Mouse (Mus musculus) forebrain, embryonic 11.5 days (tissue): ENCODE results near the gene Gm10309. TPM values are rescaled to one million over a fixed set of nuclear protein-coding genes. Genes with fewer than 3 reads are reported as not detected.

Experiments used
- ATAC-seq: fragments of 200-750 bp; cut with Nextera tagmentation; replicated peaks from 2 replicates; pipeline ENCODE4 v1.8.0; 2017; ENCODE audit warnings: moderate TSS enrichment; ENCODE audit not compliant: low FRiP score
- DNase-seq: peaks from one replicate; pipeline ENCODE4 v3.0.0-alpha.2; 2017; ENCODE audit warnings: low spot score
- H3K27ac ChIP-seq: fragments of 300-500 bp; sonication (generic); 2 replicates; pipeline ENCODE4 v1.5.1; 2014; ENCODE audit warnings: low read depth, low read length
- H3K27me3 ChIP-seq: fragments of 300-500 bp; sonication (generic); 2 replicates; pipeline ENCODE4 v1.6.1; 2014; ENCODE audit warnings: mild to moderate bottlenecking, low read length, mixed read lengths; ENCODE audit not compliant: control insufficient read depth, insufficient read depth
- H3K36me3 ChIP-seq: fragments of 300-500 bp; sonication (generic); 2 replicates; pipeline ENCODE4 v1.6.1; 2014; ENCODE audit warnings: mild to moderate bottlenecking, low read length, moderate library complexity, mixed read lengths; ENCODE audit not compliant: control insufficient read depth, insufficient read depth
- H3K4me1 ChIP-seq: fragments of 300-500 bp; sonication (generic); replicated peaks from 2 replicates; pipeline ENCODE4 v1.6.1; 2014; ENCODE audit warnings: low read length, mixed read lengths; ENCODE audit not compliant: control insufficient read depth, insufficient read depth
- H3K4me2 ChIP-seq: fragments of 300-500 bp; sonication (generic); 2 replicates; pipeline ENCODE4 v1.6.1; 2014; ENCODE audit warnings: low read depth, mild to moderate bottlenecking, low read length, moderate library complexity, mixed read lengths; ENCODE audit not compliant: severe bottlenecking
- H3K4me3 ChIP-seq: fragments of 300-500 bp; sonication (generic); 2 replicates; pipeline ENCODE4 v1.5.1; 2014; ENCODE audit warnings: low read depth, low read length
- H3K9ac ChIP-seq: fragments of 300-500 bp; sonication (generic); 2 replicates; pipeline ENCODE4 v1.6.1; 2014; ENCODE audit warnings: low read length
- H3K9me3 ChIP-seq: fragments of 300-500 bp; sonication (generic); 2 replicates; pipeline ENCODE4 v1.6.1; 2016; ENCODE audit warnings: low read length, mixed read lengths; ENCODE audit not compliant: control insufficient read depth
- whole genome bisulfite sequencing: fragments of 180-500 bp; shearing (Covaris S2); extraction: QIAGEN DNeasy Blood & Tissue Kit; methylation state at CpG from one replicate; pipeline ENCODE4 v1.1.7; 2014; 5-methylcytosine and 5-hydroxymethylcytosine counted together
- polyA plus RNA-seq: library from polyadenylated mRNA; unstranded; fragments of >200 nt; fragmentation: Nextera tagmentation; extraction: Ambion mirVana; gene quantifications from 2 replicates; pipeline ENCODE4 v1.2.1, GENCODE M21; 2014

Gene Gm10309
- polyA plus RNA-seq, 1 experiment from 2014 or later: 0.24 TPM

- no peaks in the 10 kb centered on the region for H3K27me3 ChIP-seq
- no peak overlapping the region for H3K9ac ChIP-seq
- H3K4me2 ChIP-seq: no peak overlapping the region
- 72% methylated on average over 5 of the region's 5 CpGs for WGBS
- DNase-seq: no peak
- no peak overlapping the region for H3K4me3 ChIP-seq
- no peak overlapping the region for H3K27ac ChIP-seq
- H3K9me3 ChIP-seq: no peaks in the 10 kb centered on the region
- ATAC-seq: no peak
- H3K4me1 ChIP-seq: no peaks in the 10 kb centered on the region
- no peaks in the 10 kb centered on the region for H3K36me3 ChIP-seq
Measured at GRCm38 (mm10) chr17:86506881-86507280, 1.8 kb upstream of the Gm10309 start.

- Histone ChIP-seq H3K4me2 (no peak overlapping the region), H3K9ac (no peak overlapping the region), H3K4me1 (no peaks in the 10 kb centered on the region), H3K27ac (no peak overlapping the region), H3K4me3 (no peak overlapping the region), H3K36me3 (no peaks in the 10 kb centered on the region), H3K27me3 (no peaks in the 10 kb centered on the region), H3K9me3 (no peaks in the 10 kb centered on the region)
- WGBS: 97% methylated on average over 9 of the region's 9 CpGs
- ATAC-seq (no peak), DNase-seq (no peak)
Measured at GRCm38 (mm10) chr17:86503208-86503897, 1.7 kb downstream of the Gm10309 start.

GRCm38 (mm10) chr17:86501393-86501792 is 3.6 kb downstream of the Gm10309 start:
- H3K36me3 ChIP-seq: no peaks in the 10 kb centered on the region
- WGBS: 91% methylated on average over 4 of the region's 4 CpGs

GRCm38 (mm10) chr17:86499359-86500045 is 5.5 kb downstream of the Gm10309 start:
- Histone ChIP-seq H3K9ac (no peak overlapping the region), H3K36me3 (no peaks in the 10 kb centered on the region), H3K4me2 (no peak overlapping the region), H3K27me3 (no peaks in the 10 kb centered on the region), H3K27ac (no peak overlapping the region), H3K4me1 (no peaks in the 10 kb centered on the region), H3K4me3 (no peak overlapping the region), H3K9me3 (no peaks in the 10 kb centered on the region)
- DNase-seq: no peak
- WGBS: 76% methylated on average over 15 of the region's 15 CpGs
- ATAC-seq: no peak

More at GRCm38 (mm10) chr17:86501393-86501792, 3.6 kb downstream of the Gm10309 start:
- H3K9ac ChIP-seq: no peak overlapping the region
- no peak overlapping the region for H3K4me3 ChIP-seq
- no peak overlapping the region for H3K4me2 ChIP-seq
- H3K4me1 ChIP-seq: no peaks in the 10 kb centered on the region
- DNase-seq: no peak
- H3K27ac ChIP-seq: no peak overlapping the region
- H3K27me3 ChIP-seq: no peaks in the 10 kb centered on the region
- no peak for ATAC-seq
- no peaks in the 10 kb centered on the region for H3K9me3 ChIP-seq

- H3K9me3 ChIP-seq: no peaks in the 10 kb centered on the region
- no peak overlapping the region for H3K4me3 ChIP-seq
- no peaks in the 10 kb centered on the region for H3K36me3 ChIP-seq
- H3K4me1 ChIP-seq: no peaks in the 10 kb centered on the region
- no peak for ATAC-seq
- H3K4me2 ChIP-seq: no peak overlapping the region
- no peak overlapping the region for H3K27ac ChIP-seq
- no peak for DNase-seq
- no peak overlapping the region for H3K9ac ChIP-seq
- H3K27me3 ChIP-seq: no peaks in the 10 kb centered on the region
- 84% methylated on average over 4 of the region's 4 CpGs for WGBS
Measured at GRCm38 (mm10) chr17:86497302-86497701, 7.7 kb downstream of the Gm10309 start.

- Histone ChIP-seq H3K9ac (no peak overlapping the region), H3K36me3 (no peaks in the 10 kb centered on the region), H3K27me3 (no peaks in the 10 kb centered on the region), H3K4me2 (no peak overlapping the region), H3K4me1 (no peaks in the 10 kb centered on the region), H3K9me3 (no peaks in the 10 kb centered on the region), H3K27ac (no peak overlapping the region), H3K4me3 (no peak overlapping the region)
- 91% methylated on average over 9 of the region's 9 CpGs for WGBS
- ATAC-seq: no peak
- DNase-seq: no peak
Measured at GRCm38 (mm10) chr17:86496123-86496771, 8.8 kb downstream of the Gm10309 start.

- no peak for ATAC-seq
- 81% methylated on average over 6 of the region's 6 CpGs for WGBS
- no peak for DNase-seq
- Histone ChIP-seq H3K27ac (no peak overlapping the region), H3K9ac (no peak overlapping the region), H3K4me3 (no peak overlapping the region), H3K27me3 (no peaks in the 10 kb centered on the region), H3K4me2 (no peak overlapping the region), H3K36me3 (no peaks in the 10 kb centered on the region), H3K4me1 (no peaks in the 10 kb centered on the region), H3K9me3 (no peaks in the 10 kb centered on the region)
Measured at GRCm38 (mm10) chr17:86494895-86495294, 10.1 kb downstream of the Gm10309 start.

GRCm38 (mm10) chr17:86494494-86494893 is 10.5 kb downstream of the Gm10309 start:
- Histone ChIP-seq H3K27me3 (no peaks in the 10 kb centered on the region), H3K4me3 (no peak overlapping the region), H3K27ac (no peak overlapping the region), H3K36me3 (no peaks in the 10 kb centered on the region), H3K9me3 (no peaks in the 10 kb centered on the region), H3K4me2 (no peak overlapping the region), H3K9ac (no peak overlapping the region), H3K4me1 (no peaks in the 10 kb centered on the region)
- DNase-seq (no peak), ATAC-seq (no peak)
- WGBS: 92% methylated on average over 6 of the region's 6 CpGs
